Comparison of ENCODE assay signal across 35 mouse cellular contexts in genomic region chr16:94251756-94252155, GRCm38 (mm10).
"Had no signal": no experiment of that assay in that cellular context is flagged by ENCODE, and none has a peak within 500 bp of the region (broad histone marks: within the 10 kb centered on the region; RNA-seq: fewer than 3 reads in every experiment).

No protein-coding gene starts in this region.

- DNase-seq: heart, postnatal 10 days; heart, postnatal 14 days; heart, postnatal 36 days; heart, postnatal 4 days; kidney, adult 11 months; kidney, adult 18-20 months; kidney, adult 2 months; kidney, adult 8-10 months; kidney, adult 9 months; kidney, postnatal 10 days; kidney, postnatal 14 days; kidney, postnatal 25 days; kidney, postnatal 36 days; kidney, postnatal 4 days; layer of hippocampus, adult 9-11 months; layer of hippocampus, postnatal 36 days had no signal

- H3K27ac ChIP-seq: heart, embryonic 10.5 days; heart, embryonic 13.5 days; heart, embryonic 15.5 days; hindbrain, embryonic 10.5 days; hindbrain, embryonic 12.5 days; hindbrain, embryonic 13.5 days; hindbrain, embryonic 14.5 days; hindbrain, embryonic 15.5 days; hindbrain, postnatal 0 days; intestine, embryonic 15.5 days; kidney, embryonic 15.5 days; kidney, postnatal 0 days; left cerebral cortex, adult 2 months had no signal

- ATAC-seq: hindbrain, embryonic 16.5 days; hindbrain, postnatal 0 days; inflammation-experienced regulatory T-cells, adult 6 months; intestine, embryonic 15.5 days; intestine, embryonic 16.5 days; intestine, postnatal 0 days had no signal

- H3K9me3 ChIP-seq: heart, embryonic 10.5 days; heart, embryonic 12.5 days; heart, embryonic 13.5 days; heart, embryonic 15.5 days; hindbrain, embryonic 10.5 days; hindbrain, embryonic 12.5 days; hindbrain, embryonic 13.5 days; hindbrain, embryonic 15.5 days; intestine, embryonic 15.5 days; kidney, embryonic 15.5 days had no signal

- H3K4me2 ChIP-seq: heart, embryonic 11.5 days; heart, embryonic 12.5 days; heart, embryonic 13.5 days; heart, embryonic 15.5 days; hindbrain, embryonic 12.5 days; hindbrain, embryonic 13.5 days; hindbrain, embryonic 14.5 days; hindbrain, embryonic 15.5 days; intestine, embryonic 15.5 days; kidney, embryonic 15.5 days had no signal

- H3K36me3 ChIP-seq: heart, embryonic 10.5 days; heart, embryonic 12.5 days; heart, embryonic 13.5 days; heart, embryonic 15.5 days; hindbrain, embryonic 10.5 days; hindbrain, embryonic 12.5 days; hindbrain, embryonic 13.5 days; hindbrain, embryonic 15.5 days; intestine, embryonic 15.5 days; kidney, embryonic 15.5 days had no signal

- H3K9ac ChIP-seq: heart, embryonic 12.5 days; heart, embryonic 13.5 days; heart, embryonic 15.5 days; hindbrain, embryonic 12.5 days; hindbrain, embryonic 13.5 days; hindbrain, embryonic 14.5 days; hindbrain, embryonic 15.5 days; intestine, embryonic 15.5 days; kidney, embryonic 15.5 days had no signal

- H3K4me3 ChIP-seq: heart, embryonic 10.5 days; heart, embryonic 12.5 days; heart, embryonic 13.5 days; heart, embryonic 15.5 days; hindbrain, embryonic 10.5 days; hindbrain, embryonic 12.5 days; hindbrain, embryonic 13.5 days; hindbrain, embryonic 15.5 days; intestine, embryonic 15.5 days; kidney, embryonic 15.5 days; left cerebral cortex, adult 2 months had no signal

- H3K27me3 ChIP-seq: heart, embryonic 12.5 days; heart, embryonic 13.5 days; heart, embryonic 15.5 days; intestine, embryonic 15.5 days; kidney, embryonic 15.5 days had no signal
